Mouse (Mus musculus) myocyte (in vitro differentiated cells): ENCODE results near the gene Rbm17.

Experiments
- E2F4 ChIP-seq: IDR thresholded peaks from one replicate; pipeline ENCODE4 v1.6.1; 2011; ENCODE audit warnings: mild to moderate bottlenecking, control low read depth, moderate library complexity; ENCODE audit not compliant: insufficient read depth
- POLR2A ChIP-seq: IDR thresholded peaks from one replicate; pipeline ENCODE4 v1.6.1; 2011; ENCODE audit warnings: low read depth, mild to moderate bottlenecking, control low read depth, moderate library complexity; ENCODE audit not compliant: insufficient read length
- SRF ChIP-seq: IDR thresholded peaks from one replicate; pipeline ENCODE4 v1.6.1; 2011; ENCODE audit warnings: low read depth; ENCODE audit not compliant: control insufficient read depth, insufficient read length
- TCF12 ChIP-seq: IDR thresholded peaks from one replicate; pipeline ENCODE4 v1.6.1; 2011; ENCODE audit warnings: mild to moderate bottlenecking, control low read depth; ENCODE audit not compliant: poor library complexity, insufficient read depth, severe bottlenecking

- TF ChIP-seq SRF (no peak), E2F4 (no peak), TCF12 (no peak), POLR2A (no peak)
Observed at GRCm38 (mm10) chr2:11542640-11543039, 61.3 kb downstream of the Rbm17 start.
